Mouse (Mus musculus): ENCODE measurements around the gene Kcne4. TPM values are rescaled to one million over a fixed set of nuclear protein-coding genes. Genes with fewer than 3 reads are reported as not detected.
"Not testable (repeated sequence)": the region's sequence is repeated elsewhere in the genome, so short reads cannot be mapped to it uniquely, and the experiment has no call there.

Kcne4 gene
- polyA plus RNA-seq (2016; fragmentation: Nextera tagmentation; extraction: Ambion mirVana): 0.11 and 0.36 TPM in 2 replicates

- Histone ChIP-seq H3K9me3 (no peaks in the 10 kb centered on the region), H3K4me3 (no peak within 1 kb of the TSS), H3K27me3 (replicated peaks; ENCODE audit: low read depth, poor library complexity, severe bottlenecking) (no peaks in the 10 kb centered on the region), H3K27ac (replicated peaks) (no peak within 1 kb of the TSS), H3K36me3 (replicated peaks) (no peaks in the 10 kb centered on the region), H3K4me1 (peaks cover 39% of the 10 kb centered on the region)
- WGBS: 76% methylated on average over 10 of the region's 10 CpGs
- DNase-seq (ENCODE audit: low spot score): no peak
Observed at GRCm38 (mm10) chr1:78816639-78817038, at the start of gene Kcne4. TSS of gene Kcne4 (plus strand) at chr1:78816758.

GRCm38 (mm10) chr1:78781899-78782298, 34.7 kb upstream of the Kcne4 start:
- Histone ChIP-seq H3K27ac (replicated peaks) (no peak overlapping the region), H3K36me3 (replicated peaks) (no peaks in the 10 kb centered on the region), H3K9me3 (no peaks in the 10 kb centered on the region), H3K4me3 (no peak overlapping the region), H3K4me1 (no peaks in the 10 kb centered on the region), H3K27me3 (replicated peaks; ENCODE audit: low read depth, poor library complexity, severe bottlenecking) (no peaks in the 10 kb centered on the region)
- DNase-seq (ENCODE audit: low spot score): no peak
- 80% methylated on average over 5 of the region's 5 CpGs for WGBS

GRCm38 (mm10) chr1:78784936-78785335, 31.6 kb upstream of the Kcne4 start:
- not testable (repeated sequence) for H3K4me1 ChIP-seq

GRCm38 (mm10) chr1:78789744-78790143, 26.8 kb upstream of the Kcne4 start:
- no peaks in the 10 kb centered on the region for H3K4me1 ChIP-seq
- no peaks in the 10 kb centered on the region for H3K27me3 ChIP-seq (replicated peaks; ENCODE audit: low read depth, poor library complexity, severe bottlenecking)
- no peaks in the 10 kb centered on the region for H3K36me3 ChIP-seq (replicated peaks)
- no peak for DNase-seq (ENCODE audit: low spot score)
- no peak overlapping the region for H3K27ac ChIP-seq (replicated peaks)
- no peak overlapping the region for H3K4me3 ChIP-seq
- no peaks in the 10 kb centered on the region for H3K9me3 ChIP-seq
- WGBS: 64% methylated on average over 1 of the region's 1 CpGs

More at GRCm38 (mm10) chr1:78784936-78785335, 31.6 kb upstream of the Kcne4 start:
- H3K27me3 ChIP-seq (replicated peaks; ENCODE audit: low read depth, poor library complexity, severe bottlenecking); H3K36me3 ChIP-seq (replicated peaks); H3K4me3 ChIP-seq; DNase-seq (ENCODE audit: low spot score); H3K27ac ChIP-seq (replicated peaks); H3K9me3 ChIP-seq: not testable (repeated sequence)
- 95% methylated on average over 9 of the region's 9 CpGs for WGBS

- no peak overlapping the region for H3K4me3 ChIP-seq
- no peaks in the 10 kb centered on the region for H3K27me3 ChIP-seq (replicated peaks; ENCODE audit: low read depth, poor library complexity, severe bottlenecking)
- no peaks in the 10 kb centered on the region for H3K4me1 ChIP-seq
- H3K9me3 ChIP-seq: no peaks in the 10 kb centered on the region
- H3K27ac ChIP-seq (replicated peaks): no peak overlapping the region
- H3K36me3 ChIP-seq (replicated peaks): no peaks in the 10 kb centered on the region
- no peak for DNase-seq (ENCODE audit: low spot score)
Observed at GRCm38 (mm10) chr1:78807428-78807827, 9.1 kb upstream of the Kcne4 start.

GRCm38 (mm10) chr1:78809819-78810218, 6.7 kb upstream of the Kcne4 start:
- Histone ChIP-seq H3K36me3 (replicated peaks) (no peaks in the 10 kb centered on the region), H3K9me3 (no peaks in the 10 kb centered on the region), H3K4me3 (no peak overlapping the region), H3K4me1 (no peaks in the 10 kb centered on the region), H3K27me3 (replicated peaks; ENCODE audit: low read depth, poor library complexity, severe bottlenecking) (no peaks in the 10 kb centered on the region), H3K27ac (replicated peaks) (no peak overlapping the region)
- DNase-seq (ENCODE audit: low spot score): no peak
- WGBS: 76% methylated on average over 4 of the region's 4 CpGs

- 84% methylated on average over 3 of the region's 3 CpGs for WGBS
- Histone ChIP-seq H3K27ac (replicated peaks) (no peak overlapping the region), H3K4me1 (no peaks in the 10 kb centered on the region), H3K4me3 (no peak overlapping the region), H3K27me3 (replicated peaks; ENCODE audit: low read depth, poor library complexity, severe bottlenecking) (no peaks in the 10 kb centered on the region), H3K9me3 (no peaks in the 10 kb centered on the region), H3K36me3 (replicated peaks) (no peaks in the 10 kb centered on the region)
- no peak for DNase-seq (ENCODE audit: low spot score)
Observed at GRCm38 (mm10) chr1:78810904-78811303, 5.7 kb upstream of the Kcne4 start.

GRCm38 (mm10) chr1:78811975-78812490, 4.5 kb upstream of the Kcne4 start:
- Histone ChIP-seq H3K27ac (replicated peaks) (no peak overlapping the region), H3K4me3 (no peak overlapping the region), H3K4me1 (no peaks in the 10 kb centered on the region), H3K36me3 (replicated peaks) (no peaks in the 10 kb centered on the region), H3K27me3 (replicated peaks; ENCODE audit: low read depth, poor library complexity, severe bottlenecking) (no peaks in the 10 kb centered on the region), H3K9me3 (no peaks in the 10 kb centered on the region)
- WGBS: 83% methylated on average over 10 of the region's 10 CpGs
- no peak for DNase-seq (ENCODE audit: low spot score)

- Histone ChIP-seq H3K9me3 (no peaks in the 10 kb centered on the region), H3K27ac (replicated peaks) (no peak overlapping the region), H3K36me3 (replicated peaks) (no peaks in the 10 kb centered on the region), H3K4me3 (no peak overlapping the region), H3K27me3 (replicated peaks; ENCODE audit: low read depth, poor library complexity, severe bottlenecking) (no peaks in the 10 kb centered on the region), H3K4me1 (peaks cover 50% of the 10 kb centered on the region)
- 88% methylated on average over 16 of the region's 16 CpGs for WGBS
- DNase-seq (ENCODE audit: low spot score): no peak
Observed at GRCm38 (mm10) chr1:78817756-78818155, 1.2 kb downstream of the Kcne4 start.

- H3K4me1 ChIP-seq: peaks cover 50% of the 10 kb centered on the region
- no peaks in the 10 kb centered on the region for H3K27me3 ChIP-seq (replicated peaks; ENCODE audit: low read depth, poor library complexity, severe bottlenecking)
- DNase-seq (ENCODE audit: low spot score): no peak
- 67% methylated on average over 11 of the region's 11 CpGs for WGBS
- peak overlapping the region; percentile 51; the same call in 1 of the 2 replicates for H3K27ac ChIP-seq (replicated peaks)
- H3K4me3 ChIP-seq: no peak overlapping the region
- no peaks in the 10 kb centered on the region for H3K9me3 ChIP-seq
- no peaks in the 10 kb centered on the region for H3K36me3 ChIP-seq (replicated peaks)
Observed at GRCm38 (mm10) chr1:78818630-78819526, 2.3 kb downstream of the Kcne4 start.

- peak overlapping the region; percentile 51; the same call in 1 of the 2 replicates for H3K27ac ChIP-seq (replicated peaks)
- no peaks in the 10 kb centered on the region for H3K36me3 ChIP-seq (replicated peaks)
- no peaks in the 10 kb centered on the region for H3K9me3 ChIP-seq
- no peak for DNase-seq (ENCODE audit: low spot score)
- 71% methylated on average over 7 of the region's 7 CpGs for WGBS
- H3K4me3 ChIP-seq: no peak overlapping the region
- H3K27me3 ChIP-seq (replicated peaks; ENCODE audit: low read depth, poor library complexity, severe bottlenecking): no peaks in the 10 kb centered on the region
- peaks cover 50% of the 10 kb centered on the region for H3K4me1 ChIP-seq
Observed at GRCm38 (mm10) chr1:78819592-78819991, 3.0 kb downstream of the Kcne4 start.

- peak overlapping the region; percentile 66 for H3K27ac ChIP-seq (replicated peaks)
- H3K9me3 ChIP-seq: no peaks in the 10 kb centered on the region
Observed at GRCm38 (mm10) chr1:78820176-78820575, 3.6 kb downstream of the Kcne4 start.

GRCm38 (mm10) chr1:78821111-78821510, 4.6 kb downstream of the Kcne4 start:
- no peak overlapping the region for H3K4me3 ChIP-seq
- WGBS: 42% methylated on average over 9 of the region's 9 CpGs
- H3K36me3 ChIP-seq (replicated peaks): no peaks in the 10 kb centered on the region
- DNase-seq (ENCODE audit: low spot score): peak; percentile 56
- peak overlapping the region; percentile 75 for H3K27ac ChIP-seq (replicated peaks)
- no peaks in the 10 kb centered on the region for H3K27me3 ChIP-seq (replicated peaks; ENCODE audit: low read depth, poor library complexity, severe bottlenecking)
- peaks cover 50% of the 10 kb centered on the region for H3K4me1 ChIP-seq
- no peaks in the 10 kb centered on the region for H3K9me3 ChIP-seq

More at GRCm38 (mm10) chr1:78820176-78820575, 3.6 kb downstream of the Kcne4 start:
- DNase-seq (ENCODE audit: low spot score): peak; percentile 21
- Histone ChIP-seq H3K27me3 (replicated peaks; ENCODE audit: low read depth, poor library complexity, severe bottlenecking) (no peaks in the 10 kb centered on the region), H3K4me1 (peaks cover 50% of the 10 kb centered on the region), H3K4me3 (no peak overlapping the region), H3K36me3 (replicated peaks) (no peaks in the 10 kb centered on the region)
- 61% methylated on average over 8 of the region's 8 CpGs for whole genome bisulfite sequencing

Measured in embryonic facial prominence, embryonic 10.5 days (tissue).